Mouse (Mus musculus): ENCODE results near the gene Tnfrsf1b.

The Tnfrsf1b gene

DNA sequence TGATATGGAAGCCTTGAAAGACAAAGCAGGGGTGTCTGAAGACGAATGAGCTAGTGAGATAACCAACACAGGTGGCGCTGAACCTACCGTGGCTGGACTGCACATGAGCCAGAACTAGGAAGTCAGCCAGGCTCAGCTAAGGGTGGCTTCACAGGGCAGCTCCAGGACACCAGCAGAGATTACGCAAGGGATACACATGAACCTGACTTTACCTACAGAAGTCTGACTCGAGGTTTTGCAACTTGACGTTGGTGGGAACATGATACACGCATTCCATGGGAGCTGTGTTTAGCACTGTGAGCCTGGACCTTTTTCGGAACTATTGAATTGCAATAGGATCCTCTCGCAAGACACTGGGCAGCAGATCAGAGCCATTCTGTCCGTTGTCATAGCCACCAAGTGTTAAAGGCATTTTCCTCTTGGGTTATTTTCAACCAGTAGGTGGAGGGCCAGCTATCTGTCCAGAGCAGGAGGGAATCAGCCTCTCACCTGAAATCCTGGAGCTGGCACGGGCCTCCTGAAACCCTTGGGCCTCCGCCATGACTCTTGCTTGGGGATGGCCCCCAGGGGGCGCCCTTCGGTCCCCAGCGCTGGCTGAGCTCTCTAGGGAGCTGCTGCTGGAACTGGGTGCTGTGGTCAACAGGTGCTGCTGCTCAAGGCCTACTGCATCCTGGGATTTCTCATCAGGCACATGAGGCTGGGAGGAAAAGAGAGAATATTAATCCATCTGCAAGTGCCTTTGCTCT is 27.3 kb downstream of the Tnfrsf1b start:
- no peak for DNase-seq (ENCODE audit: low read depth)

DNA sequence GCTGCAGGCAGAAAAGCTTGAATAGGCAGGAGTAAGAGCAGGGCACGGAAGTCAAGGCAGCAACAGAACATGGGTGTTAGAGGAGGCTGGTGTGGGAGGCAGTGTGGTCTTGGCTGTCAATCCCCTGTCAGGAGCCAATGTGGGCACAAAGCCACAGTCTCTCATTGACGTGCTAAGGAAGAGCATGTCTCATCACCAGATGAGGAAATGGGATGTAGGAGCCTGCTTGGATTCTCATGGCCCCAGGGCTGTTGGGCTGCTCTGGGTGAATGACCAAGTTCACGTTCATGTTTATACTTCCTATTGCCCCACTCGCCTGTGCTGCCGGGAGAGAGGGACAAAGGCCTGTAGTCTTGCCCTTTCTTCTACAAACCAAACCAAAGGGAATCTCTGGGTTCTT is 28.8 kb downstream of the Tnfrsf1b start:
- DNase-seq (ENCODE audit: low read depth): no peak

DNA sequence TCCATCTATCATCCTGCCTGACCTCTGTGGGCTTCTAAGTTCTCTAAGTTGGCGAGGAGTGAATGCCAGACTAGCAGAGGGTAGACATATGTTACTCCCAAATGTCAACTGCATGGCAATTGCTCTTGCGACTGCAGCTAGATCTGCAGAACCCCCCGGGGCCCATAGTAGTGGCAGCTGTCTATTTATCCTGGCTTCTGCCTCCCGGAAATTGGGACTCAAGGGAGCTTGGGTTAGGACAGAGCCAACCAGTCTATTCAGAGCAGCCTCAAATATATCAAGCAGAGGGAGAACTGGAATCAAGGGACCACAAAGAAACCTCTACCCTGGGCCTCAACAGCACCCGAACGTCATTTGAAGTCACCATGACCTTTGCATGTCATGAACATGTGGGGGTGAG is 29.6 kb downstream of the Tnfrsf1b start:
- no peak for DNase-seq (ENCODE audit: low read depth)

DNA sequence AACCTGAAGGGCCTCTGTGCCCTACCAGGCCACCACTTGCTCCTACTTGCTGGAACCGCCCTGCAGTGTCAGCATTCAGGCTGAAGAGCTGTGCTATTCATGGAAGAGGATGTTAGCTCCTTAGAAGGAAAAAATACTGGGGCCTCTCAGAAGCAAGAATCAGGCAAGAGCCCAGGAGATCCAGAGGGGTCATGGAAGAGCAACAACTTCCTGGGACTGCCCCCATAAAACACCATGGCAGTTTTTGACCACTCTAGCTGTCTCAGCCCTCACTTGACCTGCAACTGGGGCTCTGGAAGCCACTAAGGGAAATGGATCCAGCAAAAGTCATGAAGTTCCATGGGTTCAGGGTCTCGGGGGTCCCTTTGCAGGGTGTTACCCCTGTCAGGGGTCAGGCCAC is 31.3 kb downstream of the Tnfrsf1b start:
- DNase-seq (ENCODE audit: low read depth): no peak

DNA sequence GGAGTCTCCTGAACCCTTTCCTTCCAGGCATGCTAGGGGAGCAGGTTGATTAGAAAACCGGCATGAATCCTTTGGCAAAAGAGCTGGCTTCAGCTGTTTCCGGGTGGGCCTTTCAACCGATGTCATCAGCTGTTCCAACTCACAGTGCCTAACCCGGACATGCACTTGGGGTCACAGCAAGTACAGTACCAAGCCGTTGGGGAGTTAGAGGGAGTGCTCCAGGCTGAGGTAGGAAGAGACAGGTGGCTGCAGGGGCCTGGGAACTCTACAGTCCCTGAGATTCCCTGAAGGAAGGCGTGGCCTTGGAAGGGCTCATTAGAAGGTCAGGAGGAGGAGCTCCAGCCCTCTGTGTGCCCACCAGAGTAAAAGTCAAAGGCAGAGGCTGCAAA is 31.9 kb downstream of the Tnfrsf1b start:
- DNase-seq (ENCODE audit: low read depth): no peak

DNA sequence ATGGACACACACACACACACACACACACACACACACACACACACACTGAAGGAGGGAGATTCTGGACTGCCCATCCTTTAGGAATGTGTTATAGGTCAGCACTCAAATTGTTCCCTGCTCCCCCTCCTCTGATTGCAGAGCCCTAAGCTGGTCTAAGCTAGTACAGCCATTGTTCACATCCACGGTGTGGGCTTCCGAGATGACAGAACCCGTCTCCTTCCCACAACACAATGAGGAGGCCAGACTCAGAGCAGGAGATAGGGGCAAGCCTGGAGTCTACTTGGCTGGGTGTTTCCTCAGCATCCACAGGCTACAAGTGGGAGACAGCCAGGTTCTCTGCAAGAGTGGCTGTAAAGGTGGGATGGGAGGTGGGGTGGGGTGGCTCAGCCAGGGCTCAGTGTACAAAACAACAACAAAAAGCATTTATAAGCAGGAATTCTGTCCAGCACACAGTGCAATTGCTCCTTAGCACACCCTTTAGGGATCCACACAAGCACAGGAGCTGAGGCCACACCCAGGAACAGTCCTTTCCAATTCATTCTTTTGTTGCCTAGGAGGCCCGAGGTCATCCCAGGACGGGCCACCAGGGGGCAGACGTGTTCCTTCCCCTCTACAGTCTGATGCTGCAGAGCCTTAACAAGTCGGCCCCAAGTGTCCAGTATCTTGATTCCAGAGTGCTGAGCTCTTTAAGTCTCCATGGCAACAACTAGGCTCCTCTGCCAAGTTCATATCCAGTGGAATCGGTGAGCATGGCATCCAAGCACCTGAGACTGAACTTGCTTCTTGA is 32.5 kb downstream of the Tnfrsf1b start:
- DNase-seq (ENCODE audit: low read depth): peak; percentile 78

DNA sequence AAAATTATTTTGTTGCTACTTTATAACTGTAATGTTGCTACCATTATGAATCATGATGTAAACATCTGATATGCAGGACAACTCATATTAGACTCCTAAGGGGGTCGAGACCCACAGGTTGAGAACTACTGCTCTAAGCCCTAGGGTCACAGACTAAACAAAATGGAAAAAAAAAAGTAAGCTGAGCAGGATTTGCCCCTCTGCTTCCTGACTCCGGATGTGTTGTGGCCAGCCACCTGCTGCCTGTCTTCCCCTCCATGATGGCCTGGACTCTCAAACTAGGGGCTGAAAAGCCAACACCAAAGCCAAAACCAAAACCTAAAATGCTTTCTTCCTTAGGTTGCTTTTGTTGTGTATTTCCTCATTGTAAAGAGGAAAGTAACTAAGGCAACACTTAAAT is 35.6 kb downstream of the Tnfrsf1b start:
- no peak for DNase-seq (ENCODE audit: low read depth)

DNA sequence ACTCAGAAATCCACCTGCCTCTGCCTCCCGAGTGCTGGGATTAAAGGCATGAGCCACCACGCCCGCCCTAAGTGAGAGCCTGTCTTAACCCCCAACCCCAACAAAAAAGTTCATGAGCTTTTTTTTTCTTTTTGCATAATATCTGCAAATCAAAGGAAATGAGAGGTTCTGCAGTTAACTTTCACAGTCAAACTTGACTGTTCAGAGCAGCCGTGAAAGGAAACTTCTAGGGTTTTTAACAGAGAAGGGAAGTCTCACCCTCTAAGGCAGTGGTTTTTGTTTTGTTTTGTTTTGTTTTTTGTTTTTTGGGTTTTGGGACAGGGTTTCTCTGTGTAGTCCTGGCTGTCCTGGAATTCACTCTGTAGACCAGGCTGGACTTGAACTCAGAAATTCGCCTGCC is 36.1 kb downstream of the Tnfrsf1b start:
- no peak for DNase-seq (ENCODE audit: low read depth)

DNA sequence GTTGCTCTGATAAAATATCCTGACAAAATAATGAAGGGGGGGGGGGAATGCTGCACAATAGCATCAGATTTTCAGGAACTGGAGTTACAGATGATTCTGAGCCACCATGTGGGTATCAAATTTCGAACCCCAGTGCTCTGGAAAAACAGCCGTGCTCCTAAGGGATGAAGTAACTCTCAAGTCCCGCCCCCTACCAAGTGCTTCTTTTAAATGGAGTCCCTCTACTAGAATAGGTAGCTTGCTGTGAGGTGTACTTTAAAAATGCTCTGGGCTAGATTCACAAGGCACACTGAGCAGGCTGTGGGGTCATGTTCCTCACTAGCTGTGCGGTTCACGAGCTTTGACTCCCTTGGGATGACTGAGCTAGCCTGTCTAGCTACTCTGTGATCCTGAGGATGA is 37.0 kb downstream of the Tnfrsf1b start:
- DNase-seq (ENCODE audit: low read depth): no peak

DNA sequence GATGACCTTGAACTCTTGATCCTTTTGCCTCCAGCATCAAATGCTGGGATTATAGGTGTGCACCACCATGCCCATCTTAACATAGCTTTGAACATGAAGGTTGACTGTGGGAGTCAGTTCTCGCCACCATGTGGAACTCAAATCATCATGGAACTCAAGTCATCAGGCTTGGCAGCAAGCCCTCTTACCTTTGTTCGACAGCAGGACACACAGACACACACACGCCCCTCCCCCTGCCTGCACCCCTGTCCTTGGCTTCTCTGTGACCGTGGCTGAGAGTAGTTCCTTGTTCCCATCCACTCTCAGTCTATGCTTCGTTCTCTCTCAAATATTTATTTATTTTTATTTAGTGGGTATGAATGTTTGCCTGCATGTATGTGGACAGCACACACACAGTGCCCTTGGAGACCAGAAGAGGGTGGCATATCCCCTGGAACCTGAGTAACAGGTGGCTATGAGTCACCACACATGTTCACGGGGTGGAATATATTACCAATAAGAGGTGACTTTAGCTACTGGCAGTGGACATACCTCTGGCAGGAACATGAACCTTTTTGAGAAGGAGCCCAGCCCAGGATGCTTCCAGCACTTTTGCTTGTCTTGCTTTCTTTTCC is 37.5 kb downstream of the Tnfrsf1b start:
- no peak for DNase-seq (ENCODE audit: low read depth)

DNA sequence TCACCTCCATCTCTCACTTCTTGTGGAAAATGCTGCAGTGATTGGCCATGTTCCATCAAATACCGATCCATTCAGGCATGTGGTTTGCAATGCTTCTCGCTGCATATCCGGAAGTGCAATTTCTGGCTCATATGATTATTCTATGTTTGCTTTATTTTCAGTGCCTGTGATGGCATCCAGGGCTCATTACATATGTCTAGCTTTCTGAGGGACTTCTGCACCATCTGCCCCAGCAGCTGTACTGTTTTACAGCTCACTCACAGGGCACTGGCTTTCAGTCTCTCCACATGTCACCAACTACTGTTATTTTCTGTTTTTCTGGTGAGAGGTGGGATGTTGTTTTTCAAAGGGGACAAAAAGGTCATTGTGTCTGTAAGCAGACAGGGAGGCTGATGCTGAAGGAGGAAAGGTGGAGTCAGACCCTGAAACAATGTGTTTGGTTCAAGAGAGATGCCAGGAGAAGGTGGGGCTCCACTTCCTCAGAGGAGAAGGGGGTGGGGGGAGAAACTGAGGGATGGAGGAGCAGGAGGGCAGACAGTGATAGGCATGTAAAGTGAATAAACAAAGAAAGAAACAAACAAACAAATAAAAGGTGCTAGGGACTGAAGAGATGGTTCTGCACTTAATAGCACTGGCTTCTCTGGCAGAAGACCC is 38.8 kb downstream of the Tnfrsf1b start:
- DNase-seq (ENCODE audit: low read depth): no peak

DNA sequence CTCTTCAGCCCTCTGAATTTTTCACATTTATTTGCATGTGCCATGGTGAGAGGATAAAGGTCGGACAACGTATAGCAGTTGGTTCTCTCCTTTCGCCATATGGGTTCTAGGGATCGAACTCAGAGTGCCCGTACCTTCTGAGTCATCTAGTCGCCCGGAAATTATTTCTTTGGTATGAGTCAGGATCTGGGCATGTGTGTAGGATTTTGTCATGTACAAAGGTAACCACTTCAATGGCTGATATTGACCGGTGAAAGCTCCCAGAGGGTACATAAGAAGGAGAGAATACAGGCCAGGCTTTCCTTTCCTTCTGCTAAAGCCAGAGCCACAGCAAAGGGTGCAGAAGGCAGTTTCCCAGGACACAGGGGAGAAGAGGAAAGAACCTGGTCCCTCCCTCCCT is 41.9 kb downstream of the Tnfrsf1b start:
- no peak for DNase-seq (ENCODE audit: low read depth)

DNA sequence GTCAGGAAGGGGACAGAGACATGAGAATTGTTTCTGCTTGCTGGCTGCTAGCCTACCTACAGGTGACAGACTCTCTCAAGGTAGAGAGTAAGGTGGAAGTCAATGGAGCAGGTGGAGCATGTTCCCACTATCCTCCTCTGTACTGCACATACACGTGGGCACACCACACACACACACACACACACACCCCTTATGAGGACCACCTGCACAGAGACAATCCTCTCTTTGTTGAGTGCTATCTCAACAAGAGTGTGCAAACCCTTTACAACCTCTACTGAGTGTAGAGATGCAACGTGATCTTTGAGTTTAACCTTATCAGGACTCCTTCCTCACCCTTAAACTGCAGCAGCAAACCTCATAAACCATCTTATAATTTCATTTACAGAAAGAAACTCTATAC is 43.4 kb downstream of the Tnfrsf1b start:
- DNase-seq (ENCODE audit: low read depth): no peak

DNA sequence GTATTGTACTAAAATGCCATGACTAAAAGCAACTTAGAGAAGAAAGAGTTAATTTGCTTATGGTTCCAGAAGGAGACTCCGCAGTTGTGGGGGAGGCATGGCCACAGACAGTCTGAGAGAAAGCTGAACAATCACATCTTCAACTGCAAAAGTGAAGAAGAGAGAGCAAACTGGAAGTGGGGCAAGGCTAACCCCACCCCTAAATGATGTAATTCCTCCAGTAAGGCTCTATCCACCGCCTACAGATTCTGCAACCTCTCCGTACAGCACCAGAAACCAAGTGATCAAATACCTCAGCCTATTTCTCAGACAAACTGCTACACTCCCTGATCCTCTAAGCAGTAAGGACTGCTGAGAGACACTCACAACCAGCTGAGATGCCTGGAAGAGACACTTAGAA is 45.2 kb downstream of the Tnfrsf1b start:
- DNase-seq (ENCODE audit: low read depth): no peak

DNA sequence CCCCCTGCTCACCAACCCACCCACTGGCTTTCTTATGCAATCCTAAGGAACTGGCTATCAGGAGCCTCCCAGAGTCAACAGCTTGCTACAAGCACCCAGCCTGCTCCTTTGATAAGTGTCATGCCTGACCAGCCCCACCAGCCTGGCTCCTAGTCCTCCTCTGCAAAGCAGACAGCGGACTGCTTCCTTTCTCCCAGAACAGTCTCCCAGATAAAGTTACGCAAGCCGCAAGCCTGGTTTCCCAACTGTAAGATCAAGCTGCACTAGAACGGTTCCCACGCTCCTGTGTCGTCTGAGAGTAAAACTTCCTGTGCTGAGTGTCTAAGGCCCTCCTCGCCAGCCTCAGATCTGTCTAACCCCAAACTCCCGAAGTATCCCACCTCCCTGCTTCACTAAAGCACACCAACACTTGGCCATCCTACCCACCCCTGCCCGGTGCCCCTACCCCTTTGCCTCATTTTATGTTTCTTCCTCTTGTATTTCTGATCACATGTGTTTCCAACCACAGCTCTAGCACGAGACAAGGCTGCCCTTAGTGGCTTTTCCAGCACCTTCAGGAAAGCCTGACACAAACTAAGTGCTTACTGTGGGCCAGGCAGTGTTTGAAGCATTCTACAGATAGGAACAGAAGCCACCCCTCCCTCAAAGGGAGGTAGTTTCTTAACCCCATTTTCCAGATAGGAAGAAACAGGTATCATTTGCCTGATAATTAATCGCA is 46.5 kb downstream of the Tnfrsf1b start:
- no peak for DNase-seq (ENCODE audit: low read depth)

DNA sequence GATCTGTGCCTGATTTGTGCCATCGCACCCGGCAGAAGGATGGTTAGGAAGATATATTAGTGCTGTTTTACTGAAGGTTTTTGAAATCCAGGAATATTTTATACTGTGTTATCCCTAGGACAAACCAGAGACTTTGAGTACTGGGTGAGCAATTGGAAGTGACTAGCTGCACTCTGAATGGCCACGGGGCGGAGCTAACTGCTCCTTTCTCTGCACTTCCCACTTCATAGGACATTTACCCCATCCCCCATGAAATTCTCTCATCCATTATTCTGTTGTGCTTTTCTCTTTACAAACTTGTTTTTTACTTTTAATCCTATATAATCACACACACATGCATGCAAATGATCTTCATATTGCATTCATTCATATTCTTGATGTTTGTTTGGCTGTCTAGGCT is 50.1 kb downstream of the Tnfrsf1b start:
- no peak for DNase-seq (ENCODE audit: low read depth)

DNA sequence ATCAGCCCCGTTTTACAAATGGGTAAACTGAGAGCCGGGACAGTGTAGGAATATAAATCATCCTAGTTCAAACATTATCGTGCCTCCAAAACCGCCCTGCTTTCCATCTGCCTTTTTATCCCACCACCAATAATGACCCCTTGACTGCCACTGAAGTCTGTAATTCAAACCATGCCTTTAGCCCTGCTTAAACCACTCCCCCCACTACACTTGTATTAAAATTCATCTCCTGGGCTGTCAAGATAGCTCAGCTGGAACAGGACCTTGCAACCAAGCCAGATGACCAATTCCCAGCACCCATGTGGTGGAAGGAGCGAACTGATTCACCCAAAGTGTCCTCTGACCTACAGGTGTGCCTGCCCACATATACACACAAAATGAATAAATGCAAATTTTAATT is 51.5 kb downstream of the Tnfrsf1b start:
- DNase-seq (ENCODE audit: low read depth): no peak

DNA sequence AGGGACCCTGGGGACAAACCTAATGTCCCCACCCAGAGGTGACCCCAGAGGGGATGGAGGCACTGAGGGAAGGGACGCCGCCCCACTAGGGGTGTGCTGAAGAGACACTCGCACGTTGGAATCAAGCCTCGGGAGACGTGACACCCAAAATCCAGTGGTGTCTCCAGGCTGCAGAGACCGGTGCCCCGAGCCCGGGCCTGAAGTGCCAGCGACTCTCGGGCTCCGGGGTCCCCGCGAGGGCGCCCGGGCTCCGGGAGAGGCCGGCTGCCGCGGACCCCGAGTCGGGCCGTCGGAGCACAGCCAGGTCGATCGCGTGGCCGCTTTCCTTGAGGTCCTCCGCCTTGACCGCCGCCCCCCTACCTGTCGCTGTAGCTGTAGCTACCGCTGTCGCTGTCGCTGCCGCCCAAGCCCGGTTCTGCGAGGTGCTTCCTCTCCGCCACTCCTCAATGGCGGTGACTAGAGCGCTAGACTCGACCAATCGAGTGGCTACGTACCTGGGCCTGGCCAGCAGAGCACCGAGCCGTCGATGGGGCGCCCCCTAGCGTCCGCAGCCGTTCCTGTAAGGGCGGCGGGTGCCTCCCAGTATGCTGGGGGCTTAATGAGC is 52.0 kb downstream of the Tnfrsf1b start, which contains the start of gene Vps13d:
Gene Vps13d (minus strand): TSS at position 447 of the 604 bp plus-strand sequence.
- DNase-seq (ENCODE audit: low read depth): peak; percentile 91

DNA sequence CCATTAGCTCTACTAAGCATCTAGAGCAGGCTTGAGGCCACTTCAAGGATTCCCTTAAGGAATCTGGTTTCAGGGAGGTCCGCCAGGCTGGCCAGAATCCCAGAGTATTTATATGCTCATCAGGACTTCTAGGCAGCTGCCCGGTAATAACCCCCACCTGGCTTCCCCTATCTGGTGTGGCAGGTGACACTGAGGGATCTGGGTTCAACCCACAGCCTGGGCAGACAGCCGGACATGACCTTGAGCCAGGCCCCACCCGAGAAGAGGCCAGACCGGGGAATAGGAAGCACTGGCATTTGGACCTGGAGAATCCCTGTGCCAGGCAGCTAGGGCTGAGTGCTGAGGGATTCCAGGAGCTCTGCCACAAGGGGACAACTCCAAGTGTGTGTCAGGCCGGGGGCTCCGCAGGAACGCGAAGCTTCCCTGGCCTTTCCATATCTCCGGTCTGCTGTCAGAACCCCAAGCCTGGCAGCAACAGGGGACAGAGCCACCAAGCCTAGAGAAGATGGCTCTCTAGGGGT is 52.6 kb downstream of the Tnfrsf1b start:
- no peak for DNase-seq (ENCODE audit: low read depth)

DNA sequence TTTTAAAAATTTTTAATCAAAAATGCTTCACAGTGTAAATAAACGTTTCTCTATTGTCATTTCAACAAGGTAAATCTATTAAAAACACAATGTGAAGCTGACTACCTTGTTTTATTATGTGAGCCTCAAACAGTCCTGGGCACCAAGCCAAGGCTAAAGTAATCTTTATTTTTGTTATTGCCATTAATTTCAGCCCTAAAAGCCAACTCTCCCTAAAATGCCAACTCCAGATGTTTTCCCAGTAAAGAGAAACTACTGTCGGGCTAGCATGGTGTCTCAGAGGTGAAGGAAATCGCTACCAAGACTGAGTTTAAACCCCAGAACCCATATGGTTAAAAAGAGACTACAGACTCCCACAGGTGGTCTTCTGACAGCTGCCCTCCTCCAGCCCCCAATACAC is 53.3 kb downstream of the Tnfrsf1b start:
- DNase-seq (ENCODE audit: low read depth): no peak

DNA sequence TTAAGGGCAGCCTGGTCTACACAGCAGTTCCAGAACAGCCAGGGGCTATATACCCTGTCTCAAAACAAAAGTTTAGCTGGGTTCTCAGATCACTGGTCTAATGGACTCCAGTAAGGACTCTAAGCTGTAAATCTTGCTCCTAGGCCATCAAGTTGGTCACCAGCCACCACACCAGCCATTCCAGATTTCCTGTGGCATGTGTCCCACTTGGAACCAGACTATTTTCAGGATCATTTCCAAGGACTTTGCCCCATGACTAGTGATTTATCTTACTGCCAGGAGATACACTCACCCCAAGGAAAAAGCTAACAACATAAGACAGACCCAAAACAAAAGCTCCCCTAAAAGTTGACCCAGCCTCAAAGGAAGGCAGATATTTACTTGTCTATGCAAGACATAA is 54.0 kb downstream of the Tnfrsf1b start:
- DNase-seq (ENCODE audit: low read depth): no peak
